Mouse (Mus musculus) liver, postnatal 0 days (tissue): ENCODE measurements around the gene Ablim1. TPM values are rescaled to one million over a fixed set of nuclear protein-coding genes. Genes with fewer than 3 reads are reported as not detected.

ENCODE experiments used
- ATAC-seq: fragments of 200-750 bp; cut with Nextera tagmentation; 2 replicates; pipeline ENCODE4 v1.8.0; 2017; ENCODE audit warnings: mild to moderate bottlenecking, moderate library complexity
- DNase-seq: peaks from one replicate; pipeline ENCODE4 v3.0.0-alpha.2; 2016
- H3K27ac ChIP-seq: fragments of 300-500 bp; sonication (generic); 2 replicates; pipeline ENCODE4 v1.5.1; 2014; ENCODE audit warnings: antibody characterized with exemption, moderate library complexity, mild to moderate bottlenecking, low read depth
- H3K27me3 ChIP-seq: fragments of 300-500 bp; sonication (generic); 2 replicates; pipeline ENCODE4 v1.6.1; 2014; ENCODE audit warnings: low read length, control low read depth, mixed read lengths; ENCODE audit not compliant: insufficient read depth
- H3K36me3 ChIP-seq: fragments of 300-500 bp; sonication (generic); replicated peaks from 2 replicates; pipeline ENCODE4 v1.6.1; 2014; ENCODE audit warnings: mild to moderate bottlenecking, control low read depth, low read length, moderate library complexity, mixed read lengths; ENCODE audit not compliant: insufficient read depth
- H3K4me1 ChIP-seq: fragments of 300-500 bp; sonication (generic); 2 replicates; pipeline ENCODE4 v1.6.1; 2014; ENCODE audit warnings: antibody characterized with exemption, mild to moderate bottlenecking, control low read depth; ENCODE audit not compliant: insufficient read depth
- H3K4me2 ChIP-seq: fragments of 300-500 bp; sonication (generic); 2 replicates; pipeline ENCODE4 v1.6.1; 2014; ENCODE audit warnings: low read depth, mild to moderate bottlenecking, low read length, moderate library complexity, mixed read lengths
- H3K4me3 ChIP-seq: fragments of 300-500 bp; sonication (generic); 2 replicates; pipeline ENCODE4 v1.5.1; 2014; ENCODE audit warnings: low read depth, low read length
- H3K9ac ChIP-seq: fragments of 300-500 bp; sonication (generic); replicated peaks from 2 replicates; pipeline ENCODE4 v1.6.1; 2014; ENCODE audit warnings: mild to moderate bottlenecking, moderate library complexity
- H3K9me3 ChIP-seq: fragments of 300-500 bp; sonication (generic); 2 replicates; pipeline ENCODE4 v1.6.1; 2016; ENCODE audit warnings: mild to moderate bottlenecking, control low read depth, low read length, mixed read lengths
- CTCF ChIP-seq: sonication (generic); IDR thresholded peaks from 2 replicates; pipeline ENCODE4 v1.5.1; 2016; ENCODE audit warnings: antibody characterized with exemption, low read depth
- EP300 ChIP-seq: IDR thresholded peaks from 2 replicates; pipeline ENCODE4 v1.6.1; 2016; ENCODE audit warnings: antibody characterized with exemption, low read depth, mild to moderate bottlenecking
- whole genome bisulfite sequencing: fragments of 180-500 bp; shearing (Covaris S2); extraction: QIAGEN DNeasy Blood & Tissue Kit; methylation state at CpG from one replicate; pipeline ENCODE4 v1.1.7; 2014; ENCODE audit not compliant: insufficient replicate concordance; 5-methylcytosine and 5-hydroxymethylcytosine counted together
- polyA plus RNA-seq: library from polyadenylated mRNA; unstranded; fragments of >200 nt; fragmentation: Nextera tagmentation; extraction: Ambion mirVana; gene quantifications from 2 replicates; pipeline ENCODE4 v1.2.1, GENCODE M21; 2015

Ablim1 gene
- polyA plus RNA-seq, 1 experiment from 2014 or later = 12.0 TPM

DNA sequence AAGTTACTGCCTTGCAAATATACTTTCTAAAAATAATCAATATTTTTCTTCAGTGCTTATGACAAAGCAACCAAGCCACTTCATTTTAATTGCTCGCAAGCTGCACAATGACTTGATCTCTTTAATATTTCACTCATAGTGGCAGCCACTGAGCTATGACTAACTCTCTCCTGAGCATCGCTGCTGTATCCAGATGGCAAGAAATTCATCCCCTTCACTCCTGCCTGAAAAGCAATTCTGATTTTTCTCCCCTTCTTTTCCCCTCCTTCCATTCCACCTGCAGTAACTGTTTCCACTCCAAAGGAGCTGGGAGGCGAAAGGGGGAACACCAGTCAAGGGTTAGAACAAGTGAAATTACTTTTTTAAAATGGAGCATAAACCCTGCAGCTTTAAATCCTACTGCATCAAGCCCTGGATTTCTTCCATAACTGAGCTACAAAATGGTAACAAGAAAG, 801 bp downstream of the Ablim1 start:
- ATAC-seq (no peak), DNase-seq (no peak)
- Histone ChIP-seq H3K4me2 (peak overlapping the region; percentile 69), H3K9me3 (no peaks in the 10 kb centered on the region), H3K4me1 (peaks cover 15% of the 10 kb centered on the region), H3K36me3 (no peaks in the 10 kb centered on the region), H3K9ac (peak overlapping the region; percentile 61), H3K27ac (peak overlapping the region; percentile 84), H3K4me3 (peak overlapping the region; percentile 55), H3K27me3 (no peaks in the 10 kb centered on the region)
- WGBS = 71% methylated on average over 3 of the region's 3 CpGs
- no peak for TF ChIP-seq CTCF
- TF ChIP-seq EP300 = no peak

DNA sequence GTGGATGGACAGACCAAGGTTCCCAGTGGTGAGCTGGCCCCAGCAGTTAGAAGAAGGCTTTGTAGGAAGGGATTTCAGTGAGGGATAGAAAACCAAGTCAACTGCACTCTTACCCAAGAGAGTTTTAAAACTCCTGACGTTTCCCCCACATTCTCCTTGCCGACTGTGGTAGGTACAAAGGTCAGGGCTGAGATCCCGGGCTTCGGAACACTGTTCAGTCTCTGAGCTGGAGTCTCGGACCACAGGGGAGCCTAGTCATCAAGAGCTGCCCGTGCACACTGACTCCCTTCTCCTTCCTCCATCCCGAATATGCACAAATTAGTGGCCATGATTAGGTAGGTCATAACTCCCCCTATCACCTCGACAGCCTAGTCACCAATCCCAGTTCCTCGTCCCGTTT, 1.5 kb downstream of the Ablim1 start:
- WGBS = 62% methylated on average over 10 of the region's 10 CpGs
- peak overlapping the region; percentile 69 for H3K4me2 ChIP-seq

GRCm38 (mm10) chr19:57309980-57310379, 4.7 kb downstream of the Ablim1 start:
- H3K27me3 ChIP-seq = no peaks in the 10 kb centered on the region
- no peak overlapping the region for H3K27ac ChIP-seq
- H3K9me3 ChIP-seq = no peaks in the 10 kb centered on the region
- DNase-seq = no peak
- H3K4me2 ChIP-seq = no peak overlapping the region
- no peak overlapping the region for H3K4me3 ChIP-seq
- peaks cover 8% of the 10 kb centered on the region for H3K4me1 ChIP-seq
- TF ChIP-seq CTCF (no peak), EP300 (no peak)
- H3K36me3 ChIP-seq = no peaks in the 10 kb centered on the region
- peak; percentile 28; the same call in 1 of the 2 replicates for ATAC-seq
- 36% methylated on average over 4 of the region's 4 CpGs for WGBS
- no peak overlapping the region for H3K9ac ChIP-seq

More for the DNA sequence above, 1.5 kb downstream of the Ablim1 start:
- TF ChIP-seq CTCF = no peak
- no peak for TF ChIP-seq EP300
- ATAC-seq (no peak), DNase-seq (no peak)
- no peaks in the 10 kb centered on the region for H3K27me3 ChIP-seq
- no peaks in the 10 kb centered on the region for H3K9me3 ChIP-seq
- peaks cover 15% of the 10 kb centered on the region for H3K4me1 ChIP-seq
- peak overlapping the region; percentile 84 for H3K27ac ChIP-seq
- H3K4me3 ChIP-seq = peak overlapping the region; percentile 55
- no peaks in the 10 kb centered on the region for H3K36me3 ChIP-seq
- H3K9ac ChIP-seq = 0 out of 2 replicates have a peak overlapping the region, but pooled peaks have one; percentile 61

GRCm38 (mm10) chr19:57306601-57307000, 8.1 kb downstream of the Ablim1 start:
- Histone ChIP-seq H3K9ac (no peak overlapping the region), H3K36me3 (no peaks in the 10 kb centered on the region), H3K27ac (no peak overlapping the region), H3K4me3 (no peak overlapping the region), H3K4me2 (no peak overlapping the region), H3K9me3 (no peaks in the 10 kb centered on the region), H3K4me1 (peaks cover 7% of the 10 kb centered on the region; the same call in 1 of the 2 replicates), H3K27me3 (no peaks in the 10 kb centered on the region)
- ATAC-seq (no peak), DNase-seq (no peak)
- 67% methylated on average over 4 of the region's 4 CpGs for WGBS
- TF ChIP-seq EP300 = no peak
- no peak for TF ChIP-seq CTCF

DNA sequence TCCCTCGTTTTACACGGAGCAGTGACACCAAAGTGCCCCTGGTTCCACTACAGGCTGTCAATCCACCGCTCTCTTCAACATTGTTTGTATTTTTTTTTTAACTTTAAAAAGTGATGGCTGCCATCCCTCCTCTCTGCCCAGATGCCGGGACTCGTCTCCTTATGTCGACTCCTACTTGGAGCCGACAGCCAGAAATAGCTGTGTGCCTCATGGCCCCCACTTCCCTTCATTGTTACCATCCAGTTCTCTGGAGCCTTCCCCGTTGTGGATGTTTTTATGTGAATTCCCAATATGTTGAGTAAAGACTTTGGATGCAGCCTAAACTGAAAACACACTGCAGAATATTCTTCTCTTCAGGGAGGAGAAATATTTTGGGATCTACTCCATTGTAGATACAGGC, 8.7 kb downstream of the Ablim1 start:
- no peak for DNase-seq

GRCm38 (mm10) chr19:57304666-57305065, 10.1 kb downstream of the Ablim1 start:
- Histone ChIP-seq H3K27me3 (no peaks in the 10 kb centered on the region), H3K4me1 (0 out of 2 replicates have a peak, but pooled peaks cover 3% of the 10 kb centered on the region), H3K9me3 (no peaks in the 10 kb centered on the region), H3K27ac (no peak overlapping the region), H3K4me2 (no peak overlapping the region), H3K4me3 (no peak overlapping the region), H3K36me3 (no peaks in the 10 kb centered on the region), H3K9ac (no peak overlapping the region)
- TF ChIP-seq EP300 (no peak), CTCF (no peak)
- ATAC-seq (no peak), DNase-seq (no peak)
- 69% methylated on average over 2 of the region's 2 CpGs for WGBS

More for the DNA sequence above, 8.7 kb downstream of the Ablim1 start:
- WGBS = 44% methylated on average over 8 of the region's 8 CpGs
- Histone ChIP-seq H3K4me3 (no peak overlapping the region), H3K27ac (no peak overlapping the region), H3K4me2 (no peak overlapping the region), H3K9ac (no peak overlapping the region), H3K36me3 (no peaks in the 10 kb centered on the region), H3K4me1 (peaks cover 6% of the 10 kb centered on the region; the same call in 1 of the 2 replicates), H3K27me3 (no peaks in the 10 kb centered on the region), H3K9me3 (no peaks in the 10 kb centered on the region)
- TF ChIP-seq CTCF (no peak), EP300 (no peak)
- ATAC-seq = no peak
